Mouse (Mus musculus) megakaryocyte, embryonic 14.5 days (primary cell): ENCODE results near the gene Fam174b.

Experiments used
- FLI1 ChIP-seq: IDR thresholded peaks from 2 replicates; pipeline ENCODE4 v1.6.1; 2012; ENCODE audit warnings: low read length, inconsistent platforms, mixed read lengths
- GATA1 ChIP-seq: IDR thresholded peaks from 3 replicates; pipeline ENCODE4 v1.6.1; 2012; ENCODE audit warnings: mixed read lengths, low read length, inconsistent platforms, borderline replicate concordance

GRCm38 (mm10) chr7:73784736-73785428 is 44.8 kb downstream of the Fam174b start:
- TF ChIP-seq FLI1: no peak
- no peak for TF ChIP-seq GATA1
